Mouse (Mus musculus): ENCODE results near the gene Mapk14. TPM values are rescaled to one million over a fixed set of nuclear protein-coding genes. Genes with fewer than 3 reads are reported as not detected.

Mapk14 gene
- polyA plus RNA-seq, 1 experiment from 2014 or later: 24.5 TPM

DNA sequence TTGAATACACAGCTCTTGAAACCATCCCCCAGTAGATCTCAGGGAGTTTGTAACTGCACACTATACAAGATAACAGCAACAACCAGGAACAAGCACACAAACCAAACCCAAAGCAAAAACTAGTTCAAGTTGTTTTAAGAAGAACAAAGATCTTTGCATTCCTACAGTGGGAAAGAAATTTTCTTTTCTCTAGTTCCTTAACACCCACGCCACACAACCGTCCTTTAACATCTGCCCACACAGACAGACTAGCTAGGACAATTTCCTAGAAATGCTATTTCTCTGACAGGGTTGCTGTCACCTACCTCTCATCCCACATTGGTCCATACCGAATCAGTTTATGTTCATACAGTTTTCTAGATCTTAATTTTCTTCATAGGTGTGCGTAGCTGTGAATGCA, 105.9 kb downstream of the Mapk14 start:
- DNase-seq: no peak
- Histone ChIP-seq H3K27ac (ENCODE audit: low read depth) (no peak overlapping the region), H3K27me3 (ENCODE audit: insufficient read depth, low read length) (no peaks in the 10 kb centered on the region), H3K4me3 (ENCODE audit: low read depth, low read length) (no peak overlapping the region), H3K4me2 (ENCODE audit: low read depth, low read length) (no peak overlapping the region), H3K9ac (replicated peaks) (no peak overlapping the region), H3K9me3 (ENCODE audit: low read length) (peaks cover 3% of the 10 kb centered on the region; the same call in 1 of the 2 replicates), H3K36me3 (replicated peaks; ENCODE audit: insufficient read depth, low read length) (no peaks in the 10 kb centered on the region), H3K4me1 (ENCODE audit: insufficient read depth) (peaks cover 10% of the 10 kb centered on the region)
- TF ChIP-seq EP300 (IDR thresholded peaks at IDR 0.05; ENCODE audit: low read depth) (no peak), CTCF (IDR thresholded peaks at IDR 0.05; ENCODE audit: low read depth) (no peak)
- no peak for ATAC-seq
- 75% methylated on average over 4 of the region's 4 CpGs for WGBS (ENCODE audit: insufficient replicate concordance)

Other genes with a start within 250 kb of the Mapk14 start
- gene Fkbp5, start 173.8 kb upstream of the Mapk14 start, polyA plus RNA-seq (2015; fragmentation: Nextera tagmentation; extraction: Ambion mirVana): 25.9 and 29.0 TPM in 2 replicates
- not detected in 2 replicates for gene Armc12, start 160.5 kb upstream of the Mapk14 start, polyA plus RNA-seq (2015; fragmentation: Nextera tagmentation; extraction: Ambion mirVana)
- gene Clpsl2, start 141.9 kb upstream of the Mapk14 start, polyA plus RNA-seq (2015; fragmentation: Nextera tagmentation; extraction: Ambion mirVana): not detected in 2 replicates
- 1.2 and 26.9 TPM in 2 replicates for gene Clps, start 130.6 kb upstream of the Mapk14 start, polyA plus RNA-seq (2015; fragmentation: Nextera tagmentation; extraction: Ambion mirVana)
- gene Lhfpl5, start 115.7 kb upstream of the Mapk14 start, polyA plus RNA-seq (2015; fragmentation: Nextera tagmentation; extraction: Ambion mirVana): not detected in 2 replicates
- gene Srpk1, start 68.6 kb upstream of the Mapk14 start, polyA plus RNA-seq (2015; fragmentation: Nextera tagmentation; extraction: Ambion mirVana): 20.9 and 21.7 TPM in 2 replicates
- 0.32 and 0.51 TPM in 2 replicates for gene Slc26a8, start 1.1 kb upstream of the Mapk14 start, polyA plus RNA-seq (2015; fragmentation: Nextera tagmentation; extraction: Ambion mirVana)
- gene AC170998.1, start 34.8 kb downstream of the Mapk14 start, polyA plus RNA-seq (2015; fragmentation: Nextera tagmentation; extraction: Ambion mirVana): 0.80 and 1.1 TPM in 2 replicates
- gene Mapk13, start 78.0 kb downstream of the Mapk14 start, polyA plus RNA-seq (2015; fragmentation: Nextera tagmentation; extraction: Ambion mirVana): 25.2 and 27.6 TPM in 2 replicates
- gene Brpf3, start 109.8 kb downstream of the Mapk14 start, polyA plus RNA-seq (2015; fragmentation: Nextera tagmentation; extraction: Ambion mirVana): 33.9 and 35.6 TPM in 2 replicates
- 0.09 and 0.16 TPM in 2 replicates for gene Pnpla1, start 167.1 kb downstream of the Mapk14 start, polyA plus RNA-seq (2015; fragmentation: Nextera tagmentation; extraction: Ambion mirVana)
- 0.08 and 0.09 TPM in 2 replicates for gene 4930539E08Rik, start 224.0 kb downstream of the Mapk14 start, polyA plus RNA-seq (2015; fragmentation: Nextera tagmentation; extraction: Ambion mirVana)

All from liver, postnatal 0 days (tissue).